Mouse (Mus musculus) forebrain, postnatal 0 days (tissue): ENCODE data around the gene Mxra8. TPM values are rescaled to one million over a fixed set of nuclear protein-coding genes. Genes with fewer than 3 reads are reported as not detected.

Experiments used
- ATAC-seq: fragments of 200-750 bp; cut with Nextera tagmentation; 2 replicates; pipeline ENCODE4 v1.8.0; 2017; ENCODE audit warnings: mild to moderate bottlenecking, moderate library complexity
- DNase-seq: peaks from one replicate; pipeline ENCODE4 v3.0.0-alpha.2; 2015
- H3K27ac ChIP-seq: fragments of 300-500 bp; sonication (generic); 2 replicates; pipeline ENCODE4 v1.5.1; 2014; ENCODE audit warnings: low read depth, mild to moderate bottlenecking, antibody characterized with exemption, low read length, moderate library complexity, mixed read lengths
- H3K27me3 ChIP-seq: fragments of 300-500 bp; sonication (generic); 2 replicates; pipeline ENCODE4 v1.6.1; 2014; ENCODE audit warnings: mild to moderate bottlenecking, low read length, mixed read lengths; ENCODE audit not compliant: insufficient read depth
- H3K36me3 ChIP-seq: fragments of 300-500 bp; sonication (generic); 2 replicates; pipeline ENCODE4 v1.6.1; 2014; ENCODE audit warnings: mild to moderate bottlenecking, moderate library complexity; ENCODE audit not compliant: insufficient read depth
- H3K4me1 ChIP-seq: fragments of 300-500 bp; sonication (generic); 2 replicates; pipeline ENCODE4 v1.6.1; 2014; ENCODE audit warnings: antibody characterized with exemption; ENCODE audit not compliant: insufficient read depth
- H3K4me2 ChIP-seq: fragments of 300-500 bp; sonication (generic); 2 replicates; pipeline ENCODE4 v1.6.1; 2014; ENCODE audit warnings: low read depth, mild to moderate bottlenecking, moderate library complexity
- H3K4me3 ChIP-seq: fragments of 300-500 bp; sonication (generic); 2 replicates; pipeline ENCODE4 v1.5.1; 2014; ENCODE audit warnings: low read depth, low read length, mixed read lengths
- H3K9ac ChIP-seq: fragments of 300-500 bp; sonication (generic); 2 replicates; pipeline ENCODE4 v1.6.1; 2014; ENCODE audit warnings: mild to moderate bottlenecking
- H3K9me3 ChIP-seq: fragments of 300-500 bp; sonication (generic); 2 replicates; pipeline ENCODE4 v1.6.1; 2016; ENCODE audit warnings: low read length
- CTCF ChIP-seq: sonication (generic); IDR thresholded peaks from 2 replicates; pipeline ENCODE4 v1.5.1; 2016; ENCODE audit warnings: antibody characterized with exemption, control low read depth, low read depth
- WGBS: fragments of 180-500 bp; shearing (Covaris S2); extraction: QIAGEN DNeasy Blood & Tissue Kit; methylation state at CpG from one replicate; pipeline ENCODE4 v1.1.7; 2014; 5-methylcytosine and 5-hydroxymethylcytosine counted together
- polyA plus RNA-seq: library from polyadenylated mRNA; unstranded; fragments of >200 nt; fragmentation: Nextera tagmentation; extraction: Ambion mirVana; gene quantifications from 2 replicates; pipeline ENCODE4 v1.2.1, GENCODE M21; 2015
- total RNA-seq: library from RNA; depleted of rRNA; stranded (reverse); fragments of >200 nt; gene quantifications from 2 replicates; pipeline ENCODE4 v1.2.3, GENCODE M21; 2014

The Mxra8 gene
- total and polyA plus RNA-seq, 2 experiments from 2014 or later: 30.5 to 35.9 TPM

GRCm38 (mm10) chr4:155849792-155850451 lies 10.4 kb downstream of the Mxra8 start:
- H3K27ac ChIP-seq: no peak overlapping the region
- 0 out of 2 replicates have a peak overlapping the region, but pooled peaks have one; percentile 88 for H3K4me2 ChIP-seq
- ATAC-seq: no peak
- no peaks in the 10 kb centered on the region for H3K27me3 ChIP-seq
- H3K9ac ChIP-seq: no peak overlapping the region
- H3K9me3 ChIP-seq: no peaks in the 10 kb centered on the region
- H3K4me1 ChIP-seq: peaks cover 23% of the 10 kb centered on the region
- WGBS: 90% methylated on average over 3 of the region's 3 CpGs
- H3K36me3 ChIP-seq: peaks cover 11% of the 10 kb centered on the region
- DNase-seq: no peak
- no peak for TF ChIP-seq CTCF
- H3K4me3 ChIP-seq: no peak overlapping the region

GRCm38 (mm10) chr4:155851368-155851767 lies 11.9 kb downstream of the Mxra8 start:
- TF ChIP-seq CTCF: no peak
- Histone ChIP-seq H3K9ac (no peak overlapping the region), H3K27me3 (no peaks in the 10 kb centered on the region), H3K4me2 (no peak overlapping the region), H3K4me3 (no peak overlapping the region), H3K27ac (no peak overlapping the region), H3K9me3 (no peaks in the 10 kb centered on the region), H3K36me3 (peaks cover 25% of the 10 kb centered on the region), H3K4me1 (peaks cover 23% of the 10 kb centered on the region)
- DNase-seq: no peak
- ATAC-seq: no peak
- WGBS: 94% methylated on average over 3 of the region's 3 CpGs

GRCm38 (mm10) chr4:155851951-155852411 lies 12.5 kb downstream of the Mxra8 start:
- DNase-seq (no peak), ATAC-seq (no peak)
- H3K4me1 ChIP-seq: peaks cover 18% of the 10 kb centered on the region
- no peak for TF ChIP-seq CTCF
- no peak overlapping the region for H3K4me2 ChIP-seq
- no peaks in the 10 kb centered on the region for H3K9me3 ChIP-seq
- no peak overlapping the region for H3K4me3 ChIP-seq
- no peak overlapping the region for H3K27ac ChIP-seq
- H3K27me3 ChIP-seq: no peaks in the 10 kb centered on the region
- H3K36me3 ChIP-seq: peaks cover 32% of the 10 kb centered on the region
- WGBS: 62% methylated on average over 2 of the region's 2 CpGs
- no peak overlapping the region for H3K9ac ChIP-seq

- H3K9me3 ChIP-seq: no peaks in the 10 kb centered on the region
- DNase-seq (no peak), ATAC-seq (no peak)
- no peak overlapping the region for H3K27ac ChIP-seq
- no peak overlapping the region for H3K9ac ChIP-seq
- WGBS: 92% methylated on average over 9 of the region's 9 CpGs
- H3K27me3 ChIP-seq: no peaks in the 10 kb centered on the region
- no peak overlapping the region for H3K4me2 ChIP-seq
- no peak for TF ChIP-seq CTCF
- no peak overlapping the region for H3K4me3 ChIP-seq
- peaks cover 46% of the 10 kb centered on the region for H3K36me3 ChIP-seq
- peaks cover 13% of the 10 kb centered on the region for H3K4me1 ChIP-seq
Observed at GRCm38 (mm10) chr4:155853421-155853820, 13.9 kb downstream of the Mxra8 start.

GRCm38 (mm10) chr4:155854991-155855390 lies 15.5 kb downstream of the Mxra8 start:
- Histone ChIP-seq H3K27ac (no peak overlapping the region), H3K9me3 (no peaks in the 10 kb centered on the region), H3K4me2 (no peak overlapping the region), H3K4me3 (no peak overlapping the region), H3K36me3 (peaks cover 62% of the 10 kb centered on the region), H3K9ac (no peak overlapping the region), H3K27me3 (no peaks in the 10 kb centered on the region), H3K4me1 (no peaks in the 10 kb centered on the region)
- DNase-seq: no peak
- TF ChIP-seq CTCF: no peak
- 97% methylated on average over 12 of the region's 12 CpGs for WGBS
- ATAC-seq: no peak

- TF ChIP-seq CTCF: no peak
- 93% methylated on average over 12 of the region's 12 CpGs for WGBS
- Histone ChIP-seq H3K27ac (no peak overlapping the region), H3K4me3 (no peak overlapping the region), H3K9me3 (no peaks in the 10 kb centered on the region), H3K27me3 (no peaks in the 10 kb centered on the region), H3K4me2 (no peak overlapping the region), H3K4me1 (no peaks in the 10 kb centered on the region), H3K9ac (no peak overlapping the region), H3K36me3 (peaks cover 71% of the 10 kb centered on the region)
- DNase-seq (no peak), ATAC-seq (no peak)
Observed at GRCm38 (mm10) chr4:155856071-155856470, 16.6 kb downstream of the Mxra8 start.

- Histone ChIP-seq H3K27ac (no peak overlapping the region), H3K9ac (no peak overlapping the region), H3K27me3 (no peaks in the 10 kb centered on the region), H3K9me3 (no peaks in the 10 kb centered on the region), H3K4me1 (no peaks in the 10 kb centered on the region), H3K4me3 (no peak overlapping the region), H3K36me3 (peaks cover 80% of the 10 kb centered on the region), H3K4me2 (no peak overlapping the region)
- TF ChIP-seq CTCF: no peak
- 84% methylated on average over 3 of the region's 3 CpGs for WGBS
- ATAC-seq (no peak), DNase-seq (no peak)
Observed at GRCm38 (mm10) chr4:155856881-155857280, 17.4 kb downstream of the Mxra8 start.
